Mouse (Mus musculus) heart, postnatal 14 days (tissue): ENCODE measurements around the gene Yae1d1. TPM values are rescaled to one million over a fixed set of nuclear protein-coding genes. Genes with fewer than 3 reads are reported as not detected.
"Not testable (repeated sequence)": the region's sequence is repeated elsewhere in the genome, so short reads cannot be mapped to it uniquely, and the experiment has no call there.

Source experiments
- DNase-seq, 2 experiments: peaks; one replicate each; pipeline ENCODE4 v3.0.0; 2021 to 2022
- intact Hi-C: fragments of 180-260 bp; cut with DNase I; formaldehyde crosslinking; loops from one replicate; pipeline ENCODE4 v1.15.1; 2025
- long read RNA-seq, 2 experiments: library from polyadenylated mRNA; stranded (forward); transcript quantifications; one replicate each; pipeline ENCODE4 v2.0.0; 2021
- total RNA-seq, 2 experiments: library from RNA; stranded (reverse); gene quantifications; 2 replicates each; pipeline ENCODE4 v1.2.3; 2021

Gene Yae1d1
- total RNA-seq, result 10 to 100 TPM; 28.3 to 28.5 TPM
- long read RNA-seq, experiment 1, full-length matches to known transcripts, result 61 of 61 reads
- long read RNA-seq, experiment 1, partial matches to known transcripts, result 0 of 61 reads
- long read RNA-seq, experiment 1, other reads (novel, unspliced or antisense), result 0 of 61 reads
- long read RNA-seq, experiment 2, full-length matches to known transcripts, result 72 of 74 reads
- long read RNA-seq, experiment 2, partial matches to known transcripts, result 1 of 74 reads
- long read RNA-seq, experiment 2, other reads (novel, unspliced or antisense), result 1 of 74 reads

DNA sequence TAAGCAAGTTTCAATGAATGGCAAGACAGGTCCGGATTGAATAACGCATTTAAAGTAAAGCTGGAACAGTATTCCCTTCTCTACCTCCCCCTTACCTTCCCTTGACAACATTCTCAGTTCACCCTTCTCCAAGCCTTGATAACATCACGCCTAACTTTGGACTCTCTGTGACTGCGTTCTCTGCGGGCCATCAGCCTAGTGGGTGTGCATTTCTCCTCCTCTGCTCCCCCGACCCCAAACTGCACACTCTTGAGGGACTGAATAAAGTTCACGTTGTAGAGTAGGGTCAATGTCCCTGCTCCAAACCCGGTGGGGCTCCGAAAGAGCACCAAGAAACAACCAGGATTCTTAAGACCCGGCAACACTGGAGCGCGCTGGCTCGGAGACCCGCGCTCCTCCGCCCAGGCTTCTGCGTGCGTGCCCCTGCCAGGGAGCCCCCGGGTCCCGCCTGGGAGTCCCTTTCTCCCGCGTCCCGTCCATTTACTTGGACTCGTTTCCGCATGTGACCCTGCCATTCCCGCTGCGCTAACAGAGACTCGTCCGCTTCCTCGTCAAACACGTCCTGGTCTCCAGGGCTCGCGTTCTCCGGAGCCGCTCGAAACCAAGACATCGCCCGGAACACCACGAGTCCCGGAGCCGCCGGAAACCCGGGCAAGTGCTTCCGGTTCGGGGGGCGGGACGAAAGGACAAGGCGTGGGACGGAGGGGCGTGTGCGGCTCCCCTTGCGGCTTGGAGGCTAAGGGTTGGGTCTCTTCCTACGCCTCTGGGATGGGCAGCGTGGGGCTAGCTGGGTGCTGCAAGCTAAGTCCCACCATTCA is at the start of gene Yae1d1:
Yae1d1 (minus strand) TSS at position 653 of the 818 bp plus-strand sequence.
- intact Hi-C loops, result loop anchor here (5.0 kb wide), 1 partner anchor 51 kb away; the partner anchor contains the start of gene Rala
- peak; percentile 92 to 97 for DNase-seq

DNA sequence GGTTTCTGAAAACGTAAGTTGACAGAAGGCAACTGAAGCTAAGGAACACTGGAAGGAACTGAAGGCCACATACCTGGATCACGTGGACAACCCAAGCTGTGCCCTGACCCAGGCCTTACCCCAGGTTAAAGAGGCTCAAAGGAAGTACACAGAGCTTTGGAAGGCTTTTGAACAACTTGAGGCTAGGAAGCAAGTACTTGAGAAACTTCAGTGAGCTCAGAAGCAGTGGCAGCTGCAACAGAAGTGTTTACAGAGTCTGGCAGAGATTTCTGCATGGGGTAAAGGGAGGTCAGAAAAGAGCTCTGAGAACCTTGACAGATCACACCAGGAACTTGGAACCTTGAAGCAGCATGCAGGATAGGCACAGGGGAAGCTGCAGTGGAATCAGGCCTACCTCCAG is 45.7 kb upstream of the Yae1d1 start:
- DNase-seq, result no peak
- intact Hi-C loops, result no loop called here

DNA sequence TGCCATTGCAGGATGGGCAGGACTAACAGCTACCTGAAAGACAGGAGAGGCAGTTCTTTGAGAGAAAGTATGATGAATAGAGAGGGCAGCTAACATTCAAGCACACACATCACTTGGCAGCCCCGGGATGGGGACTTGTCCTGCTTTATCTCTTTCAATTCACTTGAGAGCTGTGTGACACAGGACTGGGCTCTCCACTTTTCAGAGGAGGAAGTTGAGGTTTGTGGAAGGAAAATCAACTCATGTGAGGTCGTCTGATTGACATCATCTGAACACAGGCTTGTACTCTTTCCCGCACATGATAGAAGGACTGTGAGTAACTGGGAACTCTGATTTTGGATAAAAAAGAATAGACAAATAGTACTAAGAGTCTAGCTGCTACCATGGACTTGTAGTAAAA is 23.5 kb upstream of the Yae1d1 start:
- DNase-seq, result no peak
- intact Hi-C loops, result no loop called here

DNA sequence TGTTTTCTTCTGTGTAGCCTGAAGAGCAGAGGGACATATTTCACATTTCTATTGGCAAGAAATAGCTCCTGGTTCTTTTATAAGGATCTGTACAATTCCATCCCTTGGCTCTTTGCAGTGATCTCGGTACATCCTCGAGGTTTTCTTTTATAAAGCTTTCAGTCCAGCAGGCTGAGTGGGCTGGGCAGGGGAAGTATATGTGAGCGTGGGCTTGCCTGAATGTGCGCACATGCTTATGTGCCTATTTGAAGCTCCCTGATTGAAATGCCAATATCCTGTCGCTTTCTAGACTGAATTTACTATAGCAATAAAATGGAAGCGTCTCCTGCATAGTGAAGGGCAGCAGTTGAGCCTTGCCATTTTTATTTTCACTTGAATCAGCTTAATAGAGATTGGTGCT is 20.1 kb upstream of the Yae1d1 start:
- intact Hi-C loops, result no loop called here
- DNase-seq, result no peak

DNA sequence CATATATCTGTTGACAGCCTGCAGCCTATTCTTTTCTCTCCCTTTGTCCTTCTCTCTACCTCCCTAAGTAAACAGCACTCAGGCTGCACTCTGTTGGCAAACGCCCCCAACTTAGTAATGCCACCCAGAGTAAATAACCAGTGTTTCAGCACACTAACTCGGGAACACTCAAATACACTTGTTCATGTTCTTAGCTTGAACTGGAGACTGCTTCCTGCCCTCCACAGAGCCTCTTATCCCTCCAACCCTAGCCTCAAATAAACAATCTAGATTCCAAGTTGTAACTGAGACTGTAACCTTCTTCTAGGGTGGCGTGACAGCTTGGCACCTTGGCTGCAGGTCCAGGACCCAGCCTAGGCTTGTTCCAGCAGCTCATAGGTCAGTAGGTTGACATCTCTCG is 17.9 kb upstream of the Yae1d1 start:
- DNase-seq, result no peak
- intact Hi-C loops, result no loop called here

DNA sequence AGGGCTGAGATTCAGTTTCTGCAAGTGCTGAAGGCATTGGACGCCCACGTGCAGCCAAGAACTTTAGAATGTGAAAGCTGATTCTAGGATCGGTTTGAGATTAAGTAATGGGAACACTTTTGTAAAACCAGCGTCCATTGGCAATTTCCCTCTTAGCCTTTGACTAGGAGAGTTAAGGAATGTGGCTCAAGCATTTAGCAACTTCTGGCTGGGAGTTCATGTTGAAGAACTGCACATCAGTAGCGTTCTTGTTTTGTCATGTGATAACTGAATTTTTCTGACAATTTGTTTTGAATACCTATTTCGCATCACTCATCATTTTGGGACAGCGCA is 332 bp upstream of the Yae1d1 start:
- intact Hi-C loops, result loop anchor here (5.0 kb wide), 1 partner anchor 51 kb away; the partner anchor contains the start of gene Rala
- DNase-seq, result no peak

DNA sequence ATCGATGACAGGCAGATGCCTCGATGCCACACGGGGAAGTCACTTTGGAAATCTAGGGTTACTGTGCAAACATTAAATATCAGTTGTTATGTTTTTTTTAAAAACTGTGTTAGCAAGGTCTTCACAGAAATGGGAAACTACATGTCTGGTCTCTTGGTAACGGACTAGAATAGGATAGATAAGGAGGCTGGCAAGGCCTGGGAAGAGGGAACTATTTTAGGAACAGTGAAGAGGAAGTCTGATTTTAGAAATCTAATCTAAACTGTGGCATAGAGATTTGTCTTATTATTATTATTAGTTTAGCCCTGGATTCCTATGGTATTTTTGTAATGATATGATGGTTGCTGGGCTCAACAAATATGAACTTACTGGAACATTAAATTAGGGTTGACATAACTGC is 1.1 kb downstream of the Yae1d1 start:
- DNase-seq, result no peak
- intact Hi-C loops, result loop anchor here (5.0 kb wide), 1 partner anchor 50 kb away; the partner anchor contains the start of gene Rala

DNA sequence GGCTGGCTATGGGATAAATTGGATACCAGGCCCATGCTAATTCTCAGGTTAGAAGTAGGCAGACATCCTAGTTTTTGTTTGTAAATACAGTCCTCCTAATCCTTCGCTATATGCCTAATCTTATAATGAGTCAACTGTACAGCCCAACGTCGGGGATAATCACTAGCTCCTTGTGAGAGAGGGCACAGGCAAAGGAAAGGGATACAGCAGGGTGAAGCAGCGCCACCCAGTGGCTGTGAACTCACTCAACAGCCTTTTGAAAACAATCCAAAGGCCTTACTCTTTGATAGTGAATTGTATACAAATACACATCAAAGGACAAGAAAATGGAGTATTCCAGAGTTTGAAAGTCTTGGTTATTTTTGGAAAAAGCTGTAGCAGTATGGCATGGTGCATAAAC is 10.0 kb downstream of the Yae1d1 start:
- intact Hi-C loops, result loop anchor here (1.0 kb wide), 1 partner anchor 146 kb away; no protein-coding TSS in a partner anchor
- DNase-seq, result peak; percentile 49 to 62

DNA sequence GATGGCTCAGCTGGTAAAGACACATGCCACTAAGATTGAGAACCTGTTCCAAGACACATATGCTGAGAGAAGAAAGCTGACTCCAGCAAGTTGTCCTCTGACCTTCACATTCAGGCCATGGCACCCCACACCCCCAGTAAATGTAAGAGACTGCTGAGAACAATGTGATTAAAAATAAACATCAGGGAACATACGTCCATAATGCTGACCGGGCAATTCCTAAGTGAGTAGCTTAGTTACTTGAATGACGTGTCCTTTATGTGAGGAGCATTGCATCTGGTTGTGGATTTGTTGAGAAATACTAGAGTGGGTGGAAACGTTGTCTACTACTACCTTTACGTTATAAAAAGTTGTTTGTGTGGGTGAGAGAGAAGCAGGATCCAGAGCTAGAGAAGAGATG is 10.5 kb downstream of the Yae1d1 start:
- DNase-seq, result no peak
- intact Hi-C loops, result loop anchor here (1.0 kb wide), 1 partner anchor 145 kb away; no protein-coding TSS in a partner anchor

DNA sequence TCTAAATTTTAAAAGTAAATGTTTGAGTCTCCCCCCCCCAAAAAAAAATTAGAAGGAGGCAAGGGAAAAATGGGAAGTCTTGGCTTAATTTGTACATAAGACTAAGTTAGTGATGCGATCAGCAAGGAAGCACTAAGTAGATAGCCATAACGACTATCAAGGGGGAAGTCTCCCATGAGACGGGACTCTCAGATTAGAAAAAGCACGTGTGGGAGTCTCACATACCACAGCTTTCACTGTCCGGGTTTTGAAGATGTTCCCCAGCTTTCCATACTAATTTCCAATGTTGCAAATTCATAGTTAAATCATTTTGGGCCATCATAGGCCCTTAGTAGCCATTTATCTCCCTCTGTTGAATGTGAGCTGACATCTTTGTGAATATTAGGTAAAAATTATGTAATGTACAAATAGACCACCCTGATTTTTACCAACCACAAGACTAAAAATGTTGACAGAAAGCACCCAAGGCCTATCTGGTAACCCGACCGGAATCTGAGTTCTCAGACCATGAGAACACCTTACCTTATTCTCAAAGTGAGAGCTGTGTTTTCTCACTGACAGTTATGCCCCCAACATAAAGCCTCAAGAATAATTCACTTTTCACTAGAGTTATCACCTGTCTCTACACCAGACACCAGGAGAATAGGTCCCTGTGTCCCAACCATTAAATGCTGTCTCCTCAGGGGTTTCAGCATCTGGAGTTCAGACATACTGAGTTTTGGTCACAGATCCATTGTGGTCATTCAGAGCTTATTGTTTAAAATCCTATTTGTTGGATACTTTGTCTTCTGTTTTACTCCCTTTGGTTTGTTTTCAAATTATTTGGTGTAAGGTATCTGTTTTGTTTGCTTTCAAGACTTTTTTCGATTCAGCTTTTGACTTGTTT is 16.1 kb downstream of the Yae1d1 start:
- intact Hi-C loops, result no loop called here
- DNase-seq, result no peak

DNA sequence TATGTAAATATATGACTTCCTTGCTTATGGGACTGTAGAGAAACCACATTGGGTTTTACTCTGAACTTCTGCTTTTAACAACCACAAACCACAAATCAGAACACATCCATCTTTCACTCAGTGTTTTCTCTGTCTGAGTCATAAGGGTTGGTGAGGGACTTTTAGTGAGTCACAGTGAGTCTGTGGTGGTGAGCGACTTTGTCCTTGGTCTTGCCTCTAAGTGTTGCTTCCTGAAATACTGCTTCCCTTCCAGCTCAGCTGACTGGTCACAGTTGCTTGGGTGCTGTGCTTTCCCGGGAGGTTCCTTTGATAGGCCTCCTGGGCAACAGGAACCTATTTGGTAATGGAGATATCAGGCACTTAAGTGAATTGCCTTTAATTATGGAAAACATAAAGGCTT is 17.3 kb downstream of the Yae1d1 start:
- no peak for DNase-seq

DNA sequence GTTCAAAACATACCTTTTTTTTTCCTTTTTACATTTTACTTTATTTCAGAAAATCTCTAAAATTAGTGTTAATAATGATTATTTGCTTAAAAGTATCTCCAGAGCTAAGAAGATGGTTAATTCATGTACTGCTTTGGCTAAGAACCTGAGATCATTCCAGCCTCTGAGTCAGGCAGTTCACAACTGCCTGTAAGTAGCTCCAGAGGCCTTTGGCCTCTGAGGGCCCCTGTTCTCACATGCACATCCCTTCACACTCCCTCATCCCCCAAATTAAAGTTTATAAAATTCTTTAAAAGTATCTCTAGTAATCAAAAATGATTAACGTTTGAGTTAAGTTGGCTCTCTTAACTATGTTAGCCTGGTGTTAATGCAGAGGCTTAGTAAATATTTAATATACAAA is 17.7 kb downstream of the Yae1d1 start:
- intact Hi-C loops, result no loop called here

More for the DNA sequence above, 17.3 kb downstream of the Yae1d1 start:
- intact Hi-C loops, result no loop called here

DNA sequence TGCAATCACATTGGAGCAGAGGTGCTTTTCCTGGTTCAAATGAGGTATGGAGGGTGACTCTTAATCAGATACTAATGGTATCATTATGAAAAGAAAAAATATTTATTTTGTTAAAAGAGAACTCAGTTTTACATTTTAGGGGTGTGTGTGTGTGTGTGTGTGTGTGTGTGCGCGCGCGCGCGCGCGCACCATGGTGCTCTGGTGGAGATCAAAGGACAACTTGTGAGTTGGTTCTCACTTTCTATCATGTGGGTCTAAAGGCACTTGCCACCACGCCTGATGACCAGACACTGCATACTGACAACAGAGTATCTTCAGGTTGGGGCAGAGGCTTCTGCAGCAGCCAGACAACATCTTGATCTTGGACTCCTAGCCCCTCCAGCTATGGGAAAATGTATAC is 18.4 kb downstream of the Yae1d1 start:
- intact Hi-C loops, result no loop called here
- DNase-seq, result no peak

More for the DNA sequence above, 17.7 kb downstream of the Yae1d1 start:
- DNase-seq, result no peak

DNA sequence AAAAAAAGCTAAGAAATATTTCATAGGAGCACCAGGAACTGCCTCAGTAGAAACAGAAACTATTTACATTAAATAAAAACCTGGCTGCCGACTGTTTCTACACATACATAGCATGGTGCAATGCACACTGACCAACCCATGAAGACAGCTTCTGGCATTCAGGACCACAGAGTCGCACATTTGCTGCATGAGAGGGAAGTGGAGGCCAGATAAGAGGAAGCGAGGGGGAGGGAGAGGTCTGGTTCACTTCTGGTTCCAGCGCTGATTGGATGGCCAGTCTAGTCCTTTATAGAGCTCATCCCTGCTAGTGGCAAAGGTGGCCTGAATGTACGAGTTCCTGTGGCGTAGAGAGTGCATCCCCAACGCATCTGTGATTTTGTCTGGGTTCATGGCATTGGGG is 32.5 kb downstream of the Yae1d1 start:
- intact Hi-C loops, result no loop called here

DNA sequence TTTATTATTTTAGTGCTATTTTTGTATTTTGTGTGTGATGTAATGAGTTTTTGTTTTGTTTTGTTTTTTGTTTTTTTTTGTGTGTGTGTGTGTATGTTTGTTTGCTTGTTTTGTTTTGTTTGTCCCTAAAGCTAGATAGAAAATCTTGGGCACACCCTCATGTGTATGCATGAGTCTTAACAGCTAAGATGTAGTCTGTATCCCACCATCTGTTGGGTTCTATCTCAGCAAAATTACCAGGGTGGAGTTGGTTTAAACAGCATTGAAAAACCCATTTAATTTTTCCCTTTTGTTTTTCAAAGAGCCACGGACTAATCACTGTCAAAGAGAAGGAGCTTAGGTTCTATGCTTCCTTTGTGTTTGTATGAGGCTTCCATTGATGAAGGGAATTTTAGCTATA is 38.9 kb downstream of the Yae1d1 start:
- no peak for DNase-seq
- intact Hi-C loops, result no loop called here

More for the DNA sequence above, 32.5 kb downstream of the Yae1d1 start:
- DNase-seq, result no peak

DNA sequence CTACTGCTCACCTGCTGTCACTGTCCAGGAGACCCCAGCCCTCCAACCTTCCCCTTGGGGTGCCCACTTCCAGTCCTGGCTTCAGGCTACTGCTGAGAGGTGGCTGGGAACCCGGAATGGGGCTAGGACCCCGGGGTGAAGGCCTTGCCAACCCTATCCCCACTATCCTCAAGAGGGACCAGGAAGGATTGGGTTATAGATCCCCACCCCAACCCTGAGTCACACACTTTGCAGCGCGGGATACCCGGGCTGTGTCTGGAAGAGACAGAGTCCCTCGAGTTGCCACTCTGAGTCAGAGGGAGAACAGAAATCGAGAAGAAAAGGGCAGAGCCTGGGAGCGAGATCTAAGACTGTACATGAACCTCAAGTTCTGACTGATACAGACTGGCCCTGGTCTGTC is 42.6 kb downstream of the Yae1d1 start:
- intact Hi-C loops, DNase-seq: not testable (repeated sequence)

DNA sequence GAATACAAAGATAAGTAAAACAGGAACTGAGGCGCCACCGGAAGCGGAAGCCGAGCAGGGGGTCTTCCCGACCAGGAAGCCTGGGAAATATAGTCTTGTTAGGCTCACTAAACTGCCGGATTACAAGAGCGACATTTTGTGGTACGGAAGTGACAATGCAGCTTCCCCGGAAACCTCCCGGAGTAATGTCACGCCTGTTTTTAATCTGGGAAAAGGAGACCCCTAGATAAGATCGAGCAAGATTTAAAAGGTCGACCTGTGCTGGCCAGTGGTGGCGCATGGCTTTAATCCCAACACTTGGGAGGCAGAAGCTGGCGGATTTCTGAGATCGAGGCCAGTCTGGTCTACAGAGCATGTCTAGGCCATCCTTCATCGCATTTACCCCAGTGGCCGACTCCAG is 43.6 kb downstream of the Yae1d1 start:
- intact Hi-C loops, result no loop called here

DNA sequence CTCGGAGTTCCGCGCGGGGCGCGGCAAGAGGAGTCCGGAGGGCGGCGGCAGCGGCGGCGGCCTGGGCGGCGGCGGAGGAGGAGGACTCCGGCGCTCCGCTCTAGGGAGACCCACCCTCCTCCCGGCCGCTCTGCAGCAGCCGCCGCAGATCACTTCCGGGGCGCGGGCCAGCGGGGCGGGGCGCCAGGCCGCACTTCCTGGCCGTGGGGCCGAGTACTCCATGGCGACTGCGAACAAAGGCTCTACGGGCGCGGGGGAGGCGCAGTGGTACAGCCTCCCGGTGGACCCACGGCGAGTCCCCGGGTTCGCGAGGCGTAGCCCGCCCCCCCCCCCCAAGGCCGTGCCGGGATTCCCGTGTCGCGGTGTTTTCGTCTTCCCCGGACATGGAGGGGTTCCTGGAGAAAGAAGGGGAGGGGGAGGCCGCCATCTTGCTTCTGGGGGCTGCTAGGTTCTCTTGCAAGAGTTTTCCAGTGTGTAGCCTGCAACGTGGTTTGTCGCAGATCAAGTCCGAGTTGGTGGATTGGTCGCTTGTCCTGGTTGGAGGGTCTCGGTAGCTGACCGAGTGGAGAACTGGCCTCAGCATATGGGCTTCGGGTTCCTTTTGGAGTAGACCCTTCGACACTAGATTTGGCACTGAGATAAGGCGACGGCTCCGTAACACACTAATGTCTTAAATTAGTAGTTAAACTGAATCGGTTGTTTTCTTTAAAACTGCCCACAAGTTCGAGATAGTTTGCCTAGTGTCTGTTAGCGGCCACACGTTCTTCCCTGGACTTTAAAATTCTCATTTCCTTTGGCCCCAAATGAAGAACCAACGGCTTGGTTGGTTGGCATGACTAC is 48.9 kb downstream of the Yae1d1 start, which contains the start of gene Rala:
Rala (minus strand) TSS at position 162 of the 840 bp plus-strand sequence.
- DNase-seq, result peak; percentile 97
- intact Hi-C loops, result loop anchor here (5.0 kb wide), 2 partner anchors 48 to 252 kb away; partner anchors contain the start of gene Yae1d1

More for the DNA sequence above, 43.6 kb downstream of the Yae1d1 start:
- no peak for DNase-seq

DNA sequence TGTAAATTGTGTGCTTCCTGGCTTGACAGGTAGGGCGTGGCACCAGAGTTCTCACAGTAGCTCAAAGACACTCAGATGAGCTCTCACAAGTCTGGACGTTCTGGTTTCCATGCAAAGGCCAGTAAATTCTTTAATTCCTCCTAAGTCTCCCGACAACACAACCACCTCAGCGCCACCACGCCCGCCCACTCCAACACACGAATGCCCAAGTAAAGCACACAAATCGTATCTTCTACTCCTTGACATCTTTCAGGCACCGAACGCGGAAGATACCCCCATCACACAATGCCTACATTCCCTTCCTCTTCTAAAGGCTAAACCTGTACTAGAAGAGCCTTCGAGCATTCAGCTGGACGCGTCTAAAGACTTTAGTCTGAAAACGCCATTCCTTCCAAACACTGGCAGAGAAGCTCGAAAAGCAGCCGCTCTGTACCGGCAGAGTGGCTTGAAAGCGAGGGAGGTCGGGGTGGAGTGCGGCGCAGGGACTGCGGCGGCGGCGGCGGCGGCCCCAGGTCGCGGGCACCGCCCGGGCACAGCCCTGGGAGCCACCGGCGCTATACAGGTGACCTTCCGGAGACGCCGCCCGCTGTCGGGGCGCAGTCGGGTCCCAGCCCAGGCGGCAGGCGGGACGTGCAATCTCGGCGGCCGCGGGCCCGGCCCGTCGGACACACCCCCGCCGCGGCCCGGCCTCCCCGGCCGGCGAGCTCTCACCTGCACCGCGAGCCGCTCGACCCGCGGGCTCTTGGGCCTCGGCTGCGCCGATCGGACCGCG is 49.7 kb downstream of the Yae1d1 start:
- peak; percentile 2 to 6 for DNase-seq

More for the DNA sequence above, 49.7 kb downstream of the Yae1d1 start:
- intact Hi-C loops, result loop anchor here (5.0 kb wide), 2 partner anchors 49 to 251 kb away; partner anchors contain the start of gene Yae1d1
